Mouse (Mus musculus): ENCODE results near the gene Aqp2.

Aqp2 gene

GRCm38 (mm10) chr15:99590429-99591084, 11.7 kb downstream of the Aqp2 start, which contains the start of gene Aqp5:
Aqp5 (plus strand) TSS chr15:99590782.
- 3% methylated on average over 68 of the region's 83 CpGs for WGBS

GRCm38 (mm10) chr15:99592177-99592576, 13.3 kb downstream of the Aqp2 start:
- 71% methylated on average over 8 of the region's 8 CpGs for WGBS

GRCm38 (mm10) chr15:99592877-99593276, 14.0 kb downstream of the Aqp2 start:
- 90% methylated on average over 5 of the region's 5 CpGs for whole genome bisulfite sequencing

GRCm38 (mm10) chr15:99594951-99595350, 16.1 kb downstream of the Aqp2 start:
- WGBS: 80% methylated on average over 10 of the region's 10 CpGs

- 0% methylated on average over 7 of the region's 7 CpGs for whole genome bisulfite sequencing
These were observed 17.3 kb downstream of the Aqp2 start for GRCm38 (mm10) chr15:99596056-99596687.

GRCm38 (mm10) chr15:99596841-99597240, 18.0 kb downstream of the Aqp2 start:
- 46% methylated on average over 7 of the region's 7 CpGs for WGBS

GRCm38 (mm10) chr15:99597596-99597995, 18.7 kb downstream of the Aqp2 start:
- 69% methylated on average over 8 of the region's 8 CpGs for WGBS

GRCm38 (mm10) chr15:99599245-99600070, 20.6 kb downstream of the Aqp2 start:
- WGBS: 39% methylated on average over 17 of the region's 17 CpGs

GRCm38 (mm10) chr15:99600986-99601822, 22.3 kb downstream of the Aqp2 start, which contains the start of gene Aqp6:
Aqp6 (plus strand) TSS chr15:99601400.
- WGBS: 83% methylated on average over 22 of the region's 22 CpGs

GRCm38 (mm10) chr15:99601823-99602120, 22.9 kb downstream of the Aqp2 start:
- 44% methylated on average over 5 of the region's 5 CpGs for WGBS

GRCm38 (mm10) chr15:99602206-99602820, 23.5 kb downstream of the Aqp2 start:
- WGBS: 78% methylated on average over 17 of the region's 17 CpGs

GRCm38 (mm10) chr15:99603216-99603615, 24.4 kb downstream of the Aqp2 start:
- 45% methylated on average over 7 of the region's 7 CpGs for WGBS

- 72% methylated on average over 3 of the region's 3 CpGs for WGBS
These were observed 26.7 kb downstream of the Aqp2 start for GRCm38 (mm10) chr15:99605595-99605994.

- 24% methylated on average over 5 of the region's 5 CpGs for WGBS
These were observed 27.7 kb downstream of the Aqp2 start for GRCm38 (mm10) chr15:99606515-99606914.

- WGBS: 44% methylated on average over 10 of the region's 10 CpGs
These were observed 28.7 kb downstream of the Aqp2 start for GRCm38 (mm10) chr15:99607388-99608113.

- 78% methylated on average over 13 of the region's 13 CpGs for WGBS
These were observed 29.7 kb downstream of the Aqp2 start for GRCm38 (mm10) chr15:99608382-99609125.

GRCm38 (mm10) chr15:99611563-99611962, 32.7 kb downstream of the Aqp2 start:
- WGBS: 40% methylated on average over 7 of the region's 7 CpGs

GRCm38 (mm10) chr15:99614273-99614672, 35.4 kb downstream of the Aqp2 start:
- 61% methylated on average over 13 of the region's 13 CpGs for WGBS

GRCm38 (mm10) chr15:99614753-99615152, 35.9 kb downstream of the Aqp2 start:
- WGBS: 3% methylated on average over 12 of the region's 12 CpGs

GRCm38 (mm10) chr15:99615246-99615645, 36.4 kb downstream of the Aqp2 start:
- 33% methylated on average over 9 of the region's 9 CpGs for WGBS
